Mouse (Mus musculus) ES-Bruce4 (cell line): ENCODE data around the gene Cadps. TPM values are rescaled to one million over a fixed set of nuclear protein-coding genes. Genes with fewer than 3 reads are reported as not detected.

ENCODE experiments used
- H3K27ac ChIP-seq: 2 replicates; pipeline ENCODE4 v1.5.1; 2012; ENCODE audit warnings: low read length, inconsistent platforms; ENCODE audit not compliant: insufficient read depth
- H3K27me3 ChIP-seq: 2 replicates; pipeline ENCODE4 v1.6.1; 2012; ENCODE audit warnings: mild to moderate bottlenecking, low read length, inconsistent platforms; ENCODE audit not compliant: control insufficient read depth, poor library complexity, insufficient read depth, severe bottlenecking
- H3K36me3 ChIP-seq: 2 replicates; pipeline ENCODE4 v1.6.1; 2012; ENCODE audit warnings: inconsistent platforms, mild to moderate bottlenecking, low read length, moderate library complexity; ENCODE audit not compliant: control insufficient read depth, poor library complexity, insufficient read depth, severe bottlenecking
- H3K4me1 ChIP-seq: one replicate; pipeline ENCODE4 v1.8.1; 2011; ENCODE audit warnings: low read length; ENCODE audit not compliant: control insufficient read depth, insufficient read depth
- H3K4me3 ChIP-seq: 2 replicates; pipeline ENCODE4 v1.5.1; 2011; ENCODE audit warnings: low read depth, mild to moderate bottlenecking, low read length
- H3K9ac ChIP-seq: 2 replicates; pipeline ENCODE4 v1.6.1; 2012; ENCODE audit warnings: low read depth, mild to moderate bottlenecking, inconsistent platforms; ENCODE audit not compliant: poor library complexity, severe bottlenecking
- H3K9me3 ChIP-seq: replicated peaks from 2 replicates; pipeline ENCODE4 v1.6.1; 2012; ENCODE audit warnings: mild to moderate bottlenecking, low read length, inconsistent platforms; ENCODE audit not compliant: control insufficient read depth, poor library complexity, insufficient read depth, severe bottlenecking
- CTCF ChIP-seq: IDR thresholded peaks from one replicate; pipeline ENCODE4 v1.8.1; 2011; ENCODE audit warnings: low read depth, low read length
- EP300 ChIP-seq: IDR thresholded peaks from 2 replicates; pipeline ENCODE4 v1.6.1; 2011; ENCODE audit warnings: low read depth, low read length; ENCODE audit not compliant: insufficient read depth
- POLR2A ChIP-seq: IDR thresholded peaks from one replicate; pipeline ENCODE4 v1.8.1; 2011; ENCODE audit warnings: low read length; ENCODE audit not compliant: insufficient read depth
- polyA plus RNA-seq: library from polyadenylated mRNA; stranded (reverse); fragments of >200 nt; gene quantifications from 2 replicates; pipeline ENCODE4 v1.2.4, GENCODE M21; 2011; ENCODE audit warnings: low read depth; ENCODE audit not compliant: missing spikeins, insufficient read depth, insufficient read length

The Cadps gene
- polyA plus RNA-seq, 1 experiment: 1.3 TPM

GRCm38 (mm10) chr14:12345241-12345921 is 477.5 kb downstream of the Cadps start:
- Histone ChIP-seq H3K36me3 (no peaks in the 10 kb centered on the region), H3K9me3 (no peaks in the 10 kb centered on the region), H3K9ac (no peak overlapping the region), H3K4me1 (peaks cover 2% of the 10 kb centered on the region), H3K4me3 (peak overlapping the region; percentile 42), H3K27me3 (peaks cover 55% of the 10 kb centered on the region), H3K27ac (no peak overlapping the region)
- TF ChIP-seq EP300: no peak
- TF ChIP-seq CTCF: no peak

DNA sequence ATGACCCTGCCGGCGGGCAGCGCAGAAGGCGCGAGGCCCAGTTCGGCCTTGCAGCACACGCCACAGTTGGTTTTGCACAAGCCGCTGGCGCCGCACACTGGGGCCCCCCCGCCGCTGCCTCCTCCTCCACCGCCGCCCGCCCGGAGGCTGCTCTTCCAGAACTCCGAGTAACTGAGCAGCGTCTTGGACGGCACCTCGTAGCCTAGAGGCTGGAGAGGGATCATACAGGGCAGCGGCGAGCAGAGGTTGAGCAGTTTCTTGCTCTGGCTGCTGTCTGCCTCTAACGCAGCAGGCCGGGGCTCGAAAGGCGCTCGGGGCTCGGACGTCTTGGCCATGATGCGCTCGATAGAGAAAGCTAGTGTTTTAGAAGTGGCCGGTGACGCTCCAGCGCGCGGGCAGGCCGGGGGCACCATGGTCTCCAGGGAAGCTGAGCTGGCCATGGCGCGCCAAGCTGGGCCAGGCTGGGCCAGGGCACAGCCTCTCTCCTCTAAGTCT is 478.1 kb downstream of the Cadps start:
- Histone ChIP-seq H3K27ac (no peak overlapping the region), H3K36me3 (no peaks in the 10 kb centered on the region), H3K9me3 (no peaks in the 10 kb centered on the region), H3K9ac (no peak overlapping the region), H3K4me3 (peak overlapping the region; percentile 37), H3K4me1 (peaks cover 2% of the 10 kb centered on the region), H3K27me3 (peaks cover 59% of the 10 kb centered on the region)
- TF ChIP-seq EP300 (no peak), POLR2A (no peak), CTCF (no peak)

GRCm38 (mm10) chr14:12344061-12344745 is 478.7 kb downstream of the Cadps start:
- Histone ChIP-seq H3K9me3 (no peaks in the 10 kb centered on the region), H3K36me3 (no peaks in the 10 kb centered on the region), H3K27me3 (peaks cover 59% of the 10 kb centered on the region), H3K27ac (no peak overlapping the region), H3K4me3 (peak overlapping the region; percentile 37), H3K9ac (no peak overlapping the region), H3K4me1 (peaks cover 2% of the 10 kb centered on the region)
- TF ChIP-seq EP300 (no peak), POLR2A (no peak), CTCF (no peak)

GRCm38 (mm10) chr14:12343451-12343941 is 479.4 kb downstream of the Cadps start:
- no peak for TF ChIP-seq EP300
- no peak for TF ChIP-seq CTCF
- no peak for TF ChIP-seq POLR2A
- H3K27ac ChIP-seq: no peak overlapping the region
- no peaks in the 10 kb centered on the region for H3K36me3 ChIP-seq
- H3K4me1 ChIP-seq: peaks cover 4% of the 10 kb centered on the region
- H3K4me3 ChIP-seq: peak overlapping the region; percentile 18; the same call in 1 of the 2 replicates
- no peaks in the 10 kb centered on the region for H3K9me3 ChIP-seq
- H3K9ac ChIP-seq: no peak overlapping the region
- peaks cover 59% of the 10 kb centered on the region for H3K27me3 ChIP-seq

DNA sequence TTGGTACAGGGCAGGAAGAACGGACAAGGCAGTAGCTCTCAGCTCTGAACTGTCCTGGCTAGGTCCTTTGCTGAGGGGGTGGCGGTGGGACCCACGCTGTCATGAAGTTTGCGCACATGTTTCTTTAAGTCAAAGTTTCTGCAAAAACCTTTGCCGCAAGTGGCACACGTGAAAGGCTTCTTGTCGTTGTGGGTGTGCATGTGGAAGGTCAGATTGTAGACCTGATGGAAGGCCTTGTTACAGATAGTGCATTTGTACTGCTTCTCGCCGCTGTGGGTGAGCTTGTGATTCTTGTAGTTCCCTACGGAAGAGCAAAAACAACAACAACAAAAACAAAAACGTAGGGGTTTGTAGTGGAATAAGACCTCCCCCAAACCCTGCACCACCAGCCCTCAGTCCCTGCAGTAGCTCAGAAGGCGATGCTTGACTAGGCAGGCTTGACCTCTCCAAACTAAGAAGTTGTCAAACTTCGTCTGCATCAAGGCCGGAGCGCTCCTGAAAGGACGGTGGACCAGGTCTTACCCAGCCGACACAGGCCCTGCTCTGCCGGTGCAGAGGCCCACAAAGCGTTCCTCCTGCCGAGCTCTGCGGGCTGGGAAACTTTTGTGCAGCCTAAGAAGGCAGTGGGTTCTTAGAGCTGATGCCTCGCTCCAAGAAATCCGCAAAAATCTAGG is 480.3 kb downstream of the Cadps start:
- no peak overlapping the region for H3K27ac ChIP-seq
- peaks cover 57% of the 10 kb centered on the region for H3K27me3 ChIP-seq
- H3K36me3 ChIP-seq: no peaks in the 10 kb centered on the region
- no peak overlapping the region for H3K9ac ChIP-seq
- peaks cover 4% of the 10 kb centered on the region for H3K4me1 ChIP-seq
- H3K4me3 ChIP-seq: no peak overlapping the region
- H3K9me3 ChIP-seq: no peaks in the 10 kb centered on the region
- TF ChIP-seq POLR2A: no peak
- no peak for TF ChIP-seq EP300
- TF ChIP-seq CTCF: no peak

DNA sequence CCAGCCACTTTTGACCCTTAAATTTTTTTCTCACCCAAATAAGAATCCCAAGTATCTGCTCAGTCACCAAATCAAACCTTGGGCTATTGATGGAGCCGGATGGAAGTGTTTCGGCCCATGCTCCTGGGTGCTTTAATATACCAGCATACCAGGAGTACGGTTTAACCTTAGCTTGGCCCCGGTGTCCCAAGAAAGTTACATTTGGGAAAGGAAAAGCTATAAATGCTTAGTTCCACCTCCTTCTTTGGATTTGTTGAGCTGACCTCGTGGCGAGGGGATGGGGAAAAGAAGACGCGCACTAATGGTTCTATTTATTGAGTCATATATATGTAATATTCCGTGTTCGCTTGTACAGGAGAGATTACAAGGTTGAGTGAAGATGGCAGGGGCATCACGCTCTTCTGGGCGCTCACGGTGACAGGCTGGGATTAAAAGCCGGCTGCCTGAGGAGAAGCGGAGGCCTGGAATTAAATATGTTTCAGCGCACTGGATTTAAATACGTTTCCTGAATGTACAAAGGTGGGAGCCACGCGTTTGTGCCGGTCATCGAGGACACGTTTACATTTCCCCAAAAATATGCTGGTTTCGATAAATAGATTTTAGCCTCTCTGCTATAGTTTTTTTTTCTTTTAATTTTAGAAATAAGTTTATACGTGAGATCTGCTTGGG is 481.0 kb downstream of the Cadps start:
- H3K4me1 ChIP-seq: peaks cover 4% of the 10 kb centered on the region
- H3K9ac ChIP-seq: no peak overlapping the region
- no peaks in the 10 kb centered on the region for H3K36me3 ChIP-seq
- H3K27me3 ChIP-seq: peaks cover 54% of the 10 kb centered on the region
- no peaks in the 10 kb centered on the region for H3K9me3 ChIP-seq
- TF ChIP-seq POLR2A: no peak
- no peak for TF ChIP-seq EP300
- no peak for TF ChIP-seq CTCF
- no peak overlapping the region for H3K4me3 ChIP-seq
- H3K27ac ChIP-seq: no peak overlapping the region
